Mouse (Mus musculus): ENCODE results near the gene Gm10184. TPM values are rescaled to one million over a fixed set of nuclear protein-coding genes. Genes with fewer than 3 reads are reported as not detected.

The Gm10184 gene
- 5.5 TPM for polyA plus RNA-seq (2014; fragmentation: Illumina TruSeq; extraction: RNeasy Lipid Tissue Mini Kit (QIAGEN cat#74804); ENCODE audit: low read depth, low replicate concordance)

DNA sequence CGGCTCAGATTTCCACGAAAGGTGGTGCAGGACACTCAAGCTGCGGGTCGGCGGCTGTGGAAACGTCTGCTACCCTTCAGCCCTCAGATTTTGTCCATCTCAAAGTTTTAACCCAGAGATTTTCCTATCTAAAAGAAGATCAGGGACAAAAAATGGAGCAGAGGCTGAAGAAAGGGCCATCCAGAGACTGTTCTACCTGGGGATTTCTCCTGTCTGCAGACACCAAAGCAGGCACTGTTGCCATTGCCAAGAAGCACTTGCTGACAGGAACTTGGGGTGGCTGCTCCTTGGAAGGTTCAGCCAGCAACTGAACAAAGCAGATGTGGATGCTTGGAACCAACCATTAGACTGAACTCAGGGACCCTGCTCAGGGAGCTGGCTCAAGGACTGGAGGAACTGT, at the start of gene Gm10184:
Gm10184 (minus strand) TSS at position 101 of the 400 bp plus-strand sequence.

